Mouse (Mus musculus) heart, postnatal 0 days (tissue): ENCODE measurements around the gene Smg8. TPM values are rescaled to one million over a fixed set of nuclear protein-coding genes. Genes with fewer than 3 reads are reported as not detected.
A peak's percentile ranks its signal among the peaks of the same experiment; 100 is the strongest.

Source experiments
- ATAC-seq: fragments of 200-750 bp; cut with Nextera tagmentation; 2 replicates; pipeline ENCODE4 v1.8.0; 2017; ENCODE audit warnings: low read depth, moderate number of reproducible peaks, moderate library complexity; ENCODE audit not compliant: insufficient read depth
- DNase-seq: peaks from one replicate; pipeline ENCODE4 v3.0.0-alpha.2; 2016; ENCODE audit warnings: low spot score
- H3K27ac ChIP-seq: fragments of 300-500 bp; sonication (generic); 2 replicates; pipeline ENCODE4 v1.5.1; 2014; ENCODE audit warnings: low read depth, mild to moderate bottlenecking
- H3K27me3 ChIP-seq: fragments of 300-500 bp; sonication (generic); 2 replicates; pipeline ENCODE4 v1.6.1; 2014; ENCODE audit warnings: low read length, mixed read lengths; ENCODE audit not compliant: control insufficient read depth, insufficient read depth
- H3K36me3 ChIP-seq: fragments of 300-500 bp; sonication (generic); replicated peaks from 2 replicates; pipeline ENCODE4 v1.6.1; 2014; ENCODE audit warnings: low read length, mixed read lengths; ENCODE audit not compliant: control insufficient read depth, insufficient read depth
- H3K4me1 ChIP-seq: fragments of 300-500 bp; sonication (generic); 2 replicates; pipeline ENCODE4 v1.6.1; 2014; ENCODE audit warnings: antibody characterized with exemption; ENCODE audit not compliant: control insufficient read depth, insufficient read depth
- H3K4me2 ChIP-seq: fragments of 300-500 bp; sonication (generic); 2 replicates; pipeline ENCODE4 v1.6.1; 2014; ENCODE audit warnings: low read depth, mild to moderate bottlenecking, low read length, moderate library complexity
- H3K4me3 ChIP-seq: fragments of 300-500 bp; sonication (generic); 2 replicates; pipeline ENCODE4 v1.5.1; 2014; ENCODE audit warnings: low read depth, low read length
- H3K9ac ChIP-seq: fragments of 300-500 bp; sonication (generic); replicated peaks from 2 replicates; pipeline ENCODE4 v1.6.1; 2014; ENCODE audit warnings: low read depth, low read length, mixed read lengths
- H3K9me3 ChIP-seq: fragments of 300-500 bp; sonication (generic); replicated peaks from 2 replicates; pipeline ENCODE4 v1.6.1; 2016; ENCODE audit warnings: low read length; ENCODE audit not compliant: control insufficient read depth
- CTCF ChIP-seq: IDR thresholded peaks from 2 replicates; pipeline ENCODE4 v1.5.1; 2016; ENCODE audit warnings: antibody characterized with exemption, control low read depth, low read depth
- EP300 ChIP-seq: IDR thresholded peaks from 2 replicates; pipeline ENCODE4 v1.6.1; 2016; ENCODE audit warnings: antibody characterized with exemption, low read depth
- WGBS: fragments of 180-500 bp; shearing (Covaris S2); extraction: QIAGEN DNeasy Blood & Tissue Kit; methylation state at CpG from one replicate; pipeline ENCODE4 v1.1.7; 2014; 5-methylcytosine and 5-hydroxymethylcytosine counted together
- polyA plus RNA-seq: library from polyadenylated mRNA; unstranded; fragments of >200 nt; fragmentation: Nextera tagmentation; extraction: Ambion mirVana; gene quantifications from 2 replicates; pipeline ENCODE4 v1.2.1, GENCODE M21; 2015
- total RNA-seq: library from RNA; depleted of rRNA; stranded (reverse); fragments of >200 nt; gene quantifications from 2 replicates; pipeline ENCODE4 v1.2.3, GENCODE M21; 2014; ENCODE audit warnings: low replicate concordance

Smg8 gene
- total and polyA plus RNA-seq, 2 experiments from 2014 or later: 9.3 to 16.6 TPM

DNA sequence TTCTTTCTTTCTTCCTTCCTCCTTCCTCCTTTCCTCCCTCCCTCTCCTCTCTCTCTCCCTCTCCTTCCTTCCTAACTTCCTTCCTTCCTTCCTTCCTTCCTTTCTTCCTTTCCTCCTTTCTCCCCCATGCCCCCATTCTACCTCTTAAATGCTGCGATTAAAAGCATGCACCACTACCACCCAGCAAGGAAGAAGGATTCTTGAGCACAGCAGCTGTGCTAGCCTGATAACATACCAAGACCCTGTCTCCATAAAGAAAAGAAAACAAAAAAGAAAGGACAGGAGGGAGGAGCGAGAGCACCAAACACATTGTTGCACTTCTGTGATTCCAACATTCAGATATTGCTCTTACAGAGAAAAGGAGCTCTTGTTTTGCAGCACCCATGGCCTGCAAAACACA, 568 bp upstream of the Smg8 start:
- Histone ChIP-seq H3K9ac (peak overlapping the region; percentile 90), H3K9me3 (no peaks in the 10 kb centered on the region), H3K36me3 (peaks cover 46% of the 10 kb centered on the region), H3K27me3 (no peaks in the 10 kb centered on the region), H3K4me3 (peak overlapping the region; percentile 93), H3K4me2 (peak overlapping the region; percentile 97), H3K27ac (peak overlapping the region; percentile 71), H3K4me1 (peaks cover 16% of the 10 kb centered on the region)
- WGBS: 52% methylated on average over 2 of the region's 2 CpGs
- ATAC-seq: no peak
- no peak for DNase-seq
- no peak for TF ChIP-seq CTCF
- TF ChIP-seq EP300: no peak

DNA sequence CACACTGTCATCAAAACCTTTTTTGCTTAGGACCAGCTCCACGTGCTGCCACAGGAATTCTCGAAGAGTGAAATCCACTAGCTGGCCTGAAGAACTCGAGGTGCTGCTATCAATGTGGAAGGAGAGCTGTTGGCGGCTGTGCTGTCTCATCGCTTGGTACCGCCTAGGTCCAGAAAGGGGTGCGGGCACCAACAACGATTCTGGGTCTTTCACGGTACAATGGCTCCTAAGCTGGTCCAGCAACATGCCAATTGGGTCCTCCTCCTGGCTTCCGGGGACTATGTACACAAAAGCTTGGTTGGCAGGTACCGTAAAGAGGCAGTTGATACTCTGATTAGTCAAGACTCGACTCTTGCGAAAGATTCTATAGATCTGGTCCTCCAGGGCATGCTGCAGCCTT, 1.1 kb downstream of the Smg8 start:
- no peak for DNase-seq
- Histone ChIP-seq H3K4me1 (peaks cover 16% of the 10 kb centered on the region), H3K9ac (peak overlapping the region; percentile 90; the same call in 1 of the 2 replicates), H3K9me3 (no peaks in the 10 kb centered on the region), H3K36me3 (peaks cover 48% of the 10 kb centered on the region), H3K27me3 (no peaks in the 10 kb centered on the region), H3K4me2 (peak overlapping the region; percentile 97), H3K27ac (no peak overlapping the region), H3K4me3 (peak overlapping the region; percentile 93)
- ATAC-seq: no peak
- TF ChIP-seq EP300 (no peak), CTCF (no peak)
- 87% methylated on average over 13 of the region's 13 CpGs for WGBS

DNA sequence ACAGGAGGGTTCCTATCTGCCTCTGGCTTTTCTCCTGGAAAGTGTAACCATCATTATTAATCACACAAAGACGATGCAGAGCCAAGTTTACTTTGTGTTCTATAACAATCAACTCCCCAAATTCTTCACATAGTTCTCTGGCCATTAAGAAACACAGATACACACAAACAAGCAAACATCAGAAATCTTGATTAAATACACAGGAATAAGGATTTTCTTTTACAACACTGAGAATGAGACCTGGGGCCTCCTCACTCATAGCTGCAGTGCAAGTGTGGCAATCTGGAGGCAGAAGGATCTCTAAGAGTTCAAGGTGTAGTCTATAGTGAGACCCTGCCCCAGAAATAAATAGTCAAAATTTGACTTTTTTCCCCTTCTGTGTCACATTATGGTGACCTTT, 2.9 kb downstream of the Smg8 start:
- Histone ChIP-seq H3K27ac (no peak overlapping the region), H3K9me3 (no peaks in the 10 kb centered on the region), H3K36me3 (peaks cover 52% of the 10 kb centered on the region), H3K4me3 (no peak overlapping the region), H3K4me2 (no peak overlapping the region), H3K9ac (no peak overlapping the region), H3K27me3 (no peaks in the 10 kb centered on the region), H3K4me1 (peaks cover 16% of the 10 kb centered on the region)
- DNase-seq (no peak), ATAC-seq (no peak)
- 53% methylated on average over 1 of the region's 1 CpGs for WGBS
- TF ChIP-seq CTCF (no peak), EP300 (no peak)

DNA sequence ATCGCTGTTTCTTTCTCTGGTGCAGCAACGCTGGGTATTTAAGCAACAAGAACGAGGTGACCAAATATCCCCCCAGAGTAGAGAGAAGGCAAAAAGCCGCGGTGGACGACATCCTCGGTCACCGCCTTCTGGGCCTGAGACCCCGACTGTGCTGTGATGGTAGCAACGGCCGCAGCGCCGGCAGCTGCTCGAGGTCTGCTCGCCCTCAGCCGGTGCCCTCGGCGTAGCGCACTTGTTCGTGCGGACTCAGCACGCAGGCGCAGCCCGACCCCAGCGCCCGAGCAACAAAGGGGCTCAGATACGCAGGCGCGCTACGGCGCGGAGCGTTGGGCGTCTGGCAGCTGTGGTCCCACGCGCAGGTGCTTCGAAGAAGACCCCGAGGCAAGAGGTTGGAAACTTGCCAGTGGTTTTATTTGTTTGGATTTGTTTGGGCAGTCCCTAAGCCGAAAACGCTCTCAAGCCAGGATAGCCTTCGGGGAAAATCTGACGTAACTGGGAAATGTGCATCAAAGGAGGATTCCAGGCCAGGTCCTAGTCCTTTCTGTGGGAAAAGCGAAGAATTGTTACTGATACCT, 12.6 kb downstream of the Smg8 start, which contains the start of gene Gdpd1:
Gdpd1 (minus strand) TSS at position 197 of the 575 bp plus-strand sequence.
- 0 out of 2 replicates have a peak, but pooled peaks have one; percentile 16 for TF ChIP-seq CTCF
- no peak for TF ChIP-seq EP300
- H3K36me3 ChIP-seq: peaks cover 19% of the 10 kb centered on the region
- 0 out of 2 replicates have a peak, but pooled peaks cover 8% of the 10 kb centered on the region for H3K4me1 ChIP-seq
- under 1% methylated on average over 43 of the region's 43 CpGs for WGBS
- H3K9ac ChIP-seq: peak within 1 kb of the TSS; percentile 76
- H3K9me3 ChIP-seq: no peaks in the 10 kb centered on the region
- peak within 1 kb of the TSS; percentile 71 for H3K27ac ChIP-seq
- H3K4me3 ChIP-seq: peak within 1 kb of the TSS; percentile 80
- no peaks in the 10 kb centered on the region for H3K27me3 ChIP-seq
- peak within 1 kb of the TSS; percentile 100 for H3K4me2 ChIP-seq
- DNase-seq (peak; percentile 92), ATAC-seq (peak; percentile 96)

DNA sequence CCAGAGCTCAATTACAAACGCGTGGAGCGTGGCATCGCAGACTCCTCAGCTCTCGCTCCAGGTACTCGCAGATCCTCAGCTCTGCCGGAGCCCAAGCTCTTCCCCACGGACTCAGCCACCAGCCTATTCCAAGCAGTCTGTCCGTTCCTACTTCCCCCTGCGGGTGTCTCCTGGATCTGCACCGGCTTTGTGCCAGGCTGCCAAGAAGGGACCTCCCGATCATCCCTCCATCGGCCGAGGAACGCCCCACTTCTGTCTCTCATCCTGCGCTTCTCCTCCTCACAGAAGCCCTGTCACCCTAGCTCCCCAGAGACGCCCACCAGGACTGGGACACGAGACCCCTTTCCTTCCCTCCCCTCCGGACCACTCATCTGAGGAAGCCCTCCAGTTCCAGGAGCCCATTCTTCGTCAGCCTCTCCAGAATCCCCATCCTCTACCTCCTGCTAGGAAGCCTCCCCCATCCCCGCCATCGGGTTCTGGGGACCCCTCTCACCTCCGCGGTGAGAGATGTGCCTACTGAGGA, 13.2 kb downstream of the Smg8 start:
- Histone ChIP-seq H3K4me2 (peak overlapping the region; percentile 100), H3K36me3 (peaks cover 19% of the 10 kb centered on the region), H3K4me1 (0 out of 2 replicates have a peak, but pooled peaks cover 8% of the 10 kb centered on the region), H3K27ac (peak overlapping the region; percentile 71), H3K9ac (peak overlapping the region; percentile 76), H3K27me3 (no peaks in the 10 kb centered on the region), H3K4me3 (peak overlapping the region; percentile 80), H3K9me3 (no peaks in the 10 kb centered on the region)
- DNase-seq (peak; percentile 76), ATAC-seq (peak; percentile 79)
- WGBS: under 1% methylated on average over 24 of the region's 24 CpGs
- TF ChIP-seq CTCF (peak; percentile 48), EP300 (no peak)
